Comparison of ENCODE assay signal across 14 mouse cellular contexts in genomic region chr4:153119647-153120102, GRCm38 (mm10).
"Had no signal": no experiment of that assay in that cellular context is flagged by ENCODE, and none has a peak within 500 bp of the region (broad histone marks: within the 10 kb centered on the region; RNA-seq: fewer than 3 reads in every experiment).

No protein-coding gene starts in this region.

- H3K4me2 ChIP-seq: hindbrain, embryonic 15.5 days; liver, embryonic 11.5 days; liver, embryonic 15.5 days; midbrain, embryonic 15.5 days; neural tube, embryonic 12.5 days had no signal

- H3K36me3 ChIP-seq: hindbrain, embryonic 15.5 days; liver, embryonic 15.5 days; midbrain, embryonic 15.5 days; neural tube, embryonic 12.5 days had no signal

- H3K9me3 ChIP-seq: hindbrain, embryonic 15.5 days; liver, embryonic 15.5 days; midbrain, embryonic 15.5 days; neural tube, embryonic 12.5 days had no signal

- H3K27ac ChIP-seq: hindbrain, embryonic 15.5 days; liver, embryonic 15.5 days; macrophage; midbrain, embryonic 15.5 days; neural tube, embryonic 12.5 days had no signal

- H3K4me3 ChIP-seq: hindbrain, embryonic 15.5 days; liver, embryonic 15.5 days; midbrain, embryonic 15.5 days; neural tube, embryonic 12.5 days had no signal

- H3K4me1 ChIP-seq: liver, embryonic 15.5 days; midbrain, embryonic 15.5 days; neural tube, embryonic 12.5 days had no signal

- ATAC-seq: inflammation-experienced regulatory T-cells, adult 6 months; lung, postnatal 0 days; midbrain, embryonic 15.5 days had no signal

- H3K9ac ChIP-seq: hindbrain, embryonic 15.5 days; liver, embryonic 15.5 days; midbrain, embryonic 15.5 days; neural tube, embryonic 12.5 days had no signal

- H3K27me3 ChIP-seq: hindbrain, embryonic 15.5 days; liver, embryonic 15.5 days; midbrain, embryonic 15.5 days; neural tube, embryonic 12.5 days had no signal

- DNase-seq: left cerebral cortex, postnatal 4 days; lung, adult 2 months; right cerebral cortex, postnatal 4 days; spleen, adult 18-20 months; thymus, adult 2 months; thymus, postnatal 25 days had no signal
